Mouse (Mus musculus) limb, embryonic 14.5 days (tissue): ENCODE data around the gene Pkd1. TPM values are rescaled to one million over a fixed set of nuclear protein-coding genes. Genes with fewer than 3 reads are reported as not detected.

ENCODE experiments used
- ATAC-seq: fragments of 200-750 bp; cut with Nextera tagmentation; 2 replicates; pipeline ENCODE4 v1.8.0; 2017; ENCODE audit warnings: low read depth, moderate number of reproducible peaks, moderate TSS enrichment; ENCODE audit not compliant: low FRiP score
- DNase-seq: peaks from one replicate; pipeline ENCODE4 v3.0.0-alpha.2; 2015; ENCODE audit warnings: low spot score
- H3K27ac ChIP-seq: fragments of 300-500 bp; sonication (generic); replicated peaks from 2 replicates; pipeline ENCODE4 v1.5.1; 2014; ENCODE audit warnings: low read depth, mild to moderate bottlenecking, low read length, moderate library complexity, mixed read lengths
- H3K27me3 ChIP-seq: fragments of 300-500 bp; sonication (generic); 2 replicates; pipeline ENCODE4 v1.6.1; 2014; ENCODE audit warnings: low read length, mixed read lengths; ENCODE audit not compliant: control insufficient read depth, insufficient read depth
- H3K36me3 ChIP-seq: fragments of 300-500 bp; sonication (generic); 2 replicates; pipeline ENCODE4 v1.6.1; 2014; ENCODE audit warnings: mild to moderate bottlenecking, low read length, moderate library complexity, mixed read lengths; ENCODE audit not compliant: control insufficient read depth, insufficient read depth
- H3K4me1 ChIP-seq: fragments of 300-500 bp; sonication (generic); 2 replicates; pipeline ENCODE4 v1.6.1; 2014; ENCODE audit warnings: antibody characterized with exemption, low read length, mixed read lengths; ENCODE audit not compliant: control insufficient read depth, insufficient read depth
- H3K4me2 ChIP-seq: fragments of 300-500 bp; sonication (generic); replicated peaks from 2 replicates; pipeline ENCODE4 v1.6.1; 2014; ENCODE audit warnings: low read depth, mild to moderate bottlenecking, low read length, moderate library complexity; ENCODE audit not compliant: severe bottlenecking
- H3K4me3 ChIP-seq: fragments of 300-500 bp; sonication (generic); replicated peaks from 2 replicates; pipeline ENCODE4 v1.5.1; 2014; ENCODE audit warnings: low read length
- H3K9ac ChIP-seq: fragments of 300-500 bp; sonication (generic); 2 replicates; pipeline ENCODE4 v1.6.1; 2014; ENCODE audit warnings: mild to moderate bottlenecking, low read depth, low read length, moderate library complexity; ENCODE audit not compliant: severe bottlenecking
- H3K9me3 ChIP-seq: fragments of 300-500 bp; sonication (generic); 2 replicates; pipeline ENCODE4 v1.6.1; 2016; ENCODE audit warnings: low read length; ENCODE audit not compliant: control insufficient read depth
- POLR2A ChIP-seq: fragments of 200-500 bp; IDR thresholded peaks from 2 replicates; pipeline ENCODE4 v1.8.0; 2012; ENCODE audit warnings: inconsistent platforms, mild to moderate bottlenecking, moderate library complexity, borderline replicate concordance; ENCODE audit not compliant: insufficient read depth, insufficient read length; ENCODE audit errors: extremely low read depth
- WGBS: fragments of 180-500 bp; shearing (Covaris S2); extraction: QIAGEN DNeasy Blood & Tissue Kit; methylation state at CpG from one replicate; pipeline ENCODE4 v1.1.7; 2014; 5-methylcytosine and 5-hydroxymethylcytosine counted together
- polyA plus RNA-seq, 2 experiments: library from polyadenylated mRNA; depleted of rRNA in 1 of 2; stranded (reverse) in 1 of 2; unstranded in 1 of 2; fragments of >200 nt; fragmentation: Nextera tagmentation in 1 of 2; extraction: Ambion mirVana in 1 of 2; gene quantifications; 2 replicates each; pipeline versions ENCODE4 v1.2.1 to v1.2.3; 2012 to 2014

Pkd1 gene
- polyA plus RNA-seq, 2 experiments: 50.5 to 73.6 TPM

DNA sequence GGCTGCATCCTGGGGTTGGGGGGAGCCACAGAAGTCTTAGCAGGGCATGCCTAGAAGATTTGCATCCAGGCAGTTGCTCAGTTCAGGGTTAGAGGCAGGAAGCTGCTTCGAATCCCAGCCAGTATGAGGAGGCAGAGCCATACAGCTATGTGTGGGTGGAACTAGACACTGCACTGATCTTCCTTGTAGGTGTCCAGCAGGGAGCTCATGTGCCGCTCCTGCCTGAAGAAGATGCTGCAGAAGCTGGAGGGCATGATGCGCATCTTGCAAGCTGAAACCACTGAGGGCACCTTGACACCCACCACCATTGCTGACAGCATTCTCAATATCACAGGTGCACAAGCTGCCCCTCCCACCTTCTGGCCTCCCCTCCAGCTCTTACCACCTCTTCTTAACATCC is 29.9 kb downstream of the Pkd1 start:
- Histone ChIP-seq H3K9me3 (no peaks in the 10 kb centered on the region), H3K4me1 (no peaks in the 10 kb centered on the region), H3K4me3 (no peak overlapping the region), H3K4me2 (no peak overlapping the region), H3K9ac (no peak overlapping the region), H3K27ac (no peak overlapping the region), H3K36me3 (peaks cover 89% of the 10 kb centered on the region), H3K27me3 (no peaks in the 10 kb centered on the region)
- no peak for TF ChIP-seq POLR2A
- ATAC-seq (no peak), DNase-seq (no peak)
- WGBS: 95% methylated on average over 3 of the region's 3 CpGs

DNA sequence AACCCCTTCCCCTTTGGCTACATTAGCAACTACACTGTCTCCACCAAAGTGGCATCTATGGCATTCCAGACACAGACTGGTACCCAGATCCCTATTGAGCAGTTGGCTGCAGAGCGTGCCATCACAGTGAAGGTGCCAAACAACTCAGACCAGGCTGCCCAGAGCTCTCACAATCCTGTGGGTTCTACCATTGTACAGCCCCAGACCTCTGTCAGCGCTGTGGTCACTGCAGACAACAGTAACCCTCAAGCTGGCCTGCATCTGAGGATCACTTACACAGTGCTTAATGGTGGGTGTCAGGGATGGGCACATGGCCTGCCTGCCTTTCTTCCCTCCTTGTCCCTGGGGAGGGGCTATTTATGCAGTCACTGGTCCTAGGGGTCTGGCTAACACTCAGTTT is 30.7 kb downstream of the Pkd1 start:
- no peak for TF ChIP-seq POLR2A
- ATAC-seq (no peak), DNase-seq (no peak)
- no peaks in the 10 kb centered on the region for H3K27me3 ChIP-seq
- H3K36me3 ChIP-seq: peaks cover 88% of the 10 kb centered on the region
- no peak overlapping the region for H3K4me3 ChIP-seq
- H3K9ac ChIP-seq: no peak overlapping the region
- no peak overlapping the region for H3K27ac ChIP-seq
- H3K4me1 ChIP-seq: no peaks in the 10 kb centered on the region
- H3K9me3 ChIP-seq: no peaks in the 10 kb centered on the region
- 89% methylated on average over 2 of the region's 2 CpGs for WGBS
- no peak overlapping the region for H3K4me2 ChIP-seq

DNA sequence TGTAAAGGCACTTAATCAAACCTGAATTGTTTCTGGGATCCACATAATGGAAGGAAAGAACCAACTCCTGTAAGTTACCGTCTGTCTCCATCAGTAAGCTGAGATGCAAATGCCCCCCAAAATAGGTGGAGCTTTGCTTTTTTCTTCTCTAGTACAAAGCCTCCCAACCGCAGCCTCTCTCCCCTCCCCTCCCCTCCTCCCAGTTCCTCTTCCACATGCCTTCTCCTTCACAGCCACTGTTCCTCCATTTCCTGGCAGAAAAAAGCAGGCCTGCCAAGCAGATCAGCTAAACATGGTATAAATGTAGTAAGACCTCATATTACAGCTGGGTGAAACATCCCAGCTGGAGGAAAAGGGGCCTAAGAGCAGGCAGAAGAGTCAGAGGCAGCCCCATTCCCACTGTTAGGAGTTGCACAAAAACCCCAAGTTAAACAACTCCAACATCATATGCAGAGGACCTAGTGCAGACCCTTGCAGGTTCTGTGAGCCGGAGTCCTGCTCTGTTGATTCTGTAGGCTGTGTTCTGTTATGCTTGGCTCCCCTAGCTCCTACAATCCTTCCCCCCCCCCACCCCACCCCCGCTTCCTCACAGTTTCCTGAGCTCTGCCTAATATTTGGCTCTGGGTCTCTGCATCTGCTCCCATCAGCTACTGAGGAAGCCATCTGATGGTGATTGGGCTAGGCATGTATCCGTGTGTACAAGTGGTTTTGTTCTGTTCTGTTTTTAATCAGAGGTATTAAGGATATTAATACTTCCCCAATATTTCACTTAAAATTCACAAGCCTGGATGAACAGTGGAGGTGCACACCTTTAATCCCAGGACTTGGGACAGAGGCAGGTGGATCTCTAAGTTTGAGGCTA is 34.2 kb downstream of the Pkd1 start:
- Histone ChIP-seq H3K27ac (no peak overlapping the region), H3K9ac (no peak overlapping the region), H3K4me2 (no peak overlapping the region), H3K4me1 (no peaks in the 10 kb centered on the region), H3K36me3 (peaks cover 87% of the 10 kb centered on the region), H3K4me3 (no peak overlapping the region), H3K27me3 (no peaks in the 10 kb centered on the region), H3K9me3 (no peaks in the 10 kb centered on the region)
- no peak for ATAC-seq
- no peak for TF ChIP-seq POLR2A
- DNase-seq: no peak
- WGBS: 67% methylated on average over 5 of the region's 5 CpGs

DNA sequence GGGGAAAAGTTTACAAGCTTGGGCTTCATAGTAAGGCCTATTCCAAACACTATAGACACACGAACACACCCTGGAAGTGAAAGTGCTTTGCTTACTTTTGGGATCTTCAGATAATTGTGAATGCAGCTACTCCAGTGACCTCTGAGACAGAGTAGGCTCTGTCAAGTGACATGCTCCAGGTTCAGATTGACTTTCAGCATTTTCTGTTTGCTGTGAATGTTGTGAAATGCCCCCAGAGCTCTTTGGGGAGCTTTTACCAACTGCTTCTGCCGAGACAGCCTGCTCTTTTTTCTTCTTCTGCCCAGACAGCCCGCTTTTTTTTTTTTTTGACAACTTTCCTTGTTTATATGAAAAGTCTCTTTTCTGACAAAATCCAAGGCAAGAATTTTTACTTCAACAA is 34.9 kb downstream of the Pkd1 start:
- Histone ChIP-seq H3K4me2 (no peak overlapping the region), H3K27ac (no peak overlapping the region), H3K4me1 (no peaks in the 10 kb centered on the region), H3K27me3 (no peaks in the 10 kb centered on the region), H3K9ac (no peak overlapping the region), H3K4me3 (no peak overlapping the region), H3K9me3 (no peaks in the 10 kb centered on the region), H3K36me3 (peaks cover 86% of the 10 kb centered on the region)
- 74% methylated on average over 3 of the region's 3 CpGs for WGBS
- ATAC-seq (no peak), DNase-seq (no peak)
- TF ChIP-seq POLR2A: no peak

DNA sequence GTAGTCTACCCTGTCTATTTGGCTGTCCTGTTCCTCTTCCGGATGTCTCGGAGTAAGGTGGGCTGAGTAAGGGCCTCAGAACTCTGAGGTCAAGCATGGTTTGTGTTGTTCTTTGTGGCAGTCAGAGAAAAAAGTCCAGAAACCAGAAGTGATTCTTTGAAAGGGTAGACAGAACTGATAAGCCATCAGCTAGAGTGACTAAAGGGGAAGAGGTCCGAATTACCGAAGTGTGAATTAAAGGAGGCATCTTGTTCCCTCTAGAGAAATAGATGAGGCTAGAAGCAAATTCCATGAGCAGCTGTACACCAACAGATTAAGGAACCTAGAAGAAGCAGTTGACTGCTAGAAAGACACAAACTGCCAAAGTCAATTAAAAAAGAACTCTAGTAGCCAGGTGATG is 36.9 kb downstream of the Pkd1 start:
- no peak for TF ChIP-seq POLR2A
- Histone ChIP-seq H3K4me2 (no peak overlapping the region), H3K9me3 (no peaks in the 10 kb centered on the region), H3K36me3 (peaks cover 83% of the 10 kb centered on the region), H3K27me3 (no peaks in the 10 kb centered on the region), H3K9ac (no peak overlapping the region), H3K4me3 (no peak overlapping the region), H3K4me1 (no peaks in the 10 kb centered on the region), H3K27ac (no peak overlapping the region)
- DNase-seq: no peak
- no peak for ATAC-seq
- WGBS: 94% methylated on average over 4 of the region's 4 CpGs
